Mouse (Mus musculus) kidney, adult 2 months (tissue): ENCODE measurements at regions not wholly inside any gene's neighbourhood (a gene's known extent, or its start where the extent isn't known, plus 50 kb on each side); places are given as distances from the start of the nearest gene placed in this dataset.

Experiments used
- DNase-seq: peaks from one replicate; pipeline ENCODE4 v3.0.0; 2021
- H3K27ac ChIP-seq: fragments of 200-500 bp; 2 replicates; pipeline ENCODE4 v1.5.1; 2012; ENCODE audit warnings: low read depth, low read length, control low read depth, inconsistent platforms; ENCODE audit not compliant: insufficient read depth
- H3K27me3 ChIP-seq: fragments of 200-500 bp; replicated peaks from 2 replicates; pipeline ENCODE4 v1.6.1; 2012; ENCODE audit warnings: mild to moderate bottlenecking, moderate library complexity, low read length, inconsistent platforms; ENCODE audit not compliant: control insufficient read depth, insufficient read depth
- H3K36me3 ChIP-seq: fragments of 200-500 bp; 2 replicates; pipeline ENCODE4 v1.6.1; 2012; ENCODE audit warnings: mild to moderate bottlenecking, moderate library complexity, low read length, inconsistent platforms; ENCODE audit not compliant: control insufficient read depth, insufficient read depth
- H3K4me1 ChIP-seq: fragments of 200-500 bp; 2 replicates; pipeline ENCODE4 v1.6.1; 2011; ENCODE audit warnings: low read length; ENCODE audit not compliant: control insufficient read depth, insufficient read depth
- H3K4me3 ChIP-seq: fragments of 200-500 bp; 2 replicates; pipeline ENCODE4 v1.5.1; 2011; ENCODE audit warnings: mild to moderate bottlenecking, low read depth, low read length, control low read depth; ENCODE audit not compliant: insufficient read depth
- CTCF ChIP-seq: fragments of 200-500 bp; conservative IDR thresholded peaks from 2 replicates; pipeline ENCODE4 v1.5.1; 2011; ENCODE audit warnings: low read depth, mild to moderate bottlenecking, control low read depth, low read length, moderate library complexity, mixed read lengths; ENCODE audit not compliant: insufficient read depth, insufficient read length
- POLR2A ChIP-seq: fragments of 200-500 bp; IDR thresholded peaks from one replicate; pipeline ENCODE4 v1.6.1; 2011; ENCODE audit warnings: low read depth, low read length, control low read depth
- WGBS: fragments of 180-500 bp; shearing (Covaris S2); methylation state at CpG from one replicate; pipeline ENCODE4 v1.1.7; 2018; 5-methylcytosine and 5-hydroxymethylcytosine counted together

GRCm38 (mm10) chr14:25304391-25304851 is 154.6 kb upstream of the Zmiz1 start:
- TF ChIP-seq CTCF = peak; percentile 19; the same call in 1 of the 2 replicates
- no peak for TF ChIP-seq POLR2A
- Histone ChIP-seq H3K4me1 (peaks cover 5% of the 10 kb centered on the region; the same call in 1 of the 2 replicates), H3K4me3 (no peak overlapping the region), H3K36me3 (no peaks in the 10 kb centered on the region), H3K27me3 (no peaks in the 10 kb centered on the region), H3K27ac (peak overlapping the region; percentile 86)
- 34% methylated on average over 9 of the region's 9 CpGs for WGBS
- peak; percentile 90 for DNase-seq

GRCm38 (mm10) chr14:25306166-25306565 is 152.8 kb upstream of the Zmiz1 start:
- H3K4me1 ChIP-seq = peaks cover 10% of the 10 kb centered on the region; the same call in 1 of the 2 replicates
- DNase-seq = no peak
- H3K27me3 ChIP-seq = no peaks in the 10 kb centered on the region
- H3K36me3 ChIP-seq = no peaks in the 10 kb centered on the region
- 91% methylated on average over 7 of the region's 7 CpGs for WGBS
- H3K4me3 ChIP-seq = no peak overlapping the region
- no peak for TF ChIP-seq POLR2A
- no peak for TF ChIP-seq CTCF
- no peak overlapping the region for H3K27ac ChIP-seq

- Histone ChIP-seq H3K4me3 (no peak overlapping the region), H3K27ac (no peak overlapping the region), H3K27me3 (no peaks in the 10 kb centered on the region), H3K36me3 (no peaks in the 10 kb centered on the region), H3K4me1 (peaks cover 12% of the 10 kb centered on the region; the same call in 1 of the 2 replicates)
- 87% methylated on average over 3 of the region's 3 CpGs for WGBS
- TF ChIP-seq CTCF (no peak), POLR2A (no peak)
- DNase-seq = no peak
Measured at GRCm38 (mm10) chr14:25306961-25307654, 151.9 kb upstream of the Zmiz1 start.

GRCm38 (mm10) chr14:25308051-25308450 is 150.9 kb upstream of the Zmiz1 start:
- WGBS = 77% methylated on average over 3 of the region's 3 CpGs
- Histone ChIP-seq H3K36me3 (no peaks in the 10 kb centered on the region), H3K4me3 (no peak overlapping the region), H3K27me3 (no peaks in the 10 kb centered on the region), H3K4me1 (peaks cover 12% of the 10 kb centered on the region; the same call in 1 of the 2 replicates), H3K27ac (no peak overlapping the region)
- no peak for TF ChIP-seq POLR2A
- TF ChIP-seq CTCF = no peak
- DNase-seq = peak; percentile 23

GRCm38 (mm10) chr14:25310671-25311151 is 148.3 kb upstream of the Zmiz1 start:
- WGBS = 55% methylated on average over 4 of the region's 4 CpGs
- TF ChIP-seq CTCF = no peak
- TF ChIP-seq POLR2A = no peak
- H3K36me3 ChIP-seq = no peaks in the 10 kb centered on the region
- H3K4me3 ChIP-seq = no peak overlapping the region
- no peaks in the 10 kb centered on the region for H3K27me3 ChIP-seq
- no peak overlapping the region for H3K27ac ChIP-seq
- 0 out of 2 replicates have a peak, but pooled peaks cover 7% of the 10 kb centered on the region for H3K4me1 ChIP-seq
- DNase-seq = peak; percentile 57

- H3K4me1 ChIP-seq = 0 out of 2 replicates have a peak, but pooled peaks cover 7% of the 10 kb centered on the region
- H3K4me3 ChIP-seq = no peak overlapping the region
- WGBS = 68% methylated on average over 3 of the region's 3 CpGs
- H3K36me3 ChIP-seq = no peaks in the 10 kb centered on the region
- DNase-seq = no peak
- TF ChIP-seq POLR2A (no peak), CTCF (no peak)
- H3K27me3 ChIP-seq = no peaks in the 10 kb centered on the region
- H3K27ac ChIP-seq = no peak overlapping the region
Measured at GRCm38 (mm10) chr14:25311475-25311874, 147.5 kb upstream of the Zmiz1 start.

GRCm38 (mm10) chr14:25312135-25312534 is 146.8 kb upstream of the Zmiz1 start:
- no peak for TF ChIP-seq POLR2A
- TF ChIP-seq CTCF = no peak; the same call in 1 of the 2 replicates
- Histone ChIP-seq H3K27me3 (no peaks in the 10 kb centered on the region), H3K4me3 (no peak overlapping the region), H3K36me3 (no peaks in the 10 kb centered on the region), H3K27ac (no peak overlapping the region), H3K4me1 (0 out of 2 replicates have a peak, but pooled peaks cover 7% of the 10 kb centered on the region)
- DNase-seq = peak; percentile 75
- 20% methylated on average over 7 of the region's 7 CpGs for WGBS
